Mouse (Mus musculus) ES-Bruce4 (cell line): ENCODE data around the gene Ssbp3. TPM values are rescaled to one million over a fixed set of nuclear protein-coding genes. Genes with fewer than 3 reads are reported as not detected.

ENCODE experiments used
- H3K27ac ChIP-seq: 2 replicates; pipeline ENCODE4 v1.5.1; 2012; ENCODE audit warnings: low read length, inconsistent platforms; ENCODE audit not compliant: insufficient read depth
- H3K27me3 ChIP-seq: 2 replicates; pipeline ENCODE4 v1.6.1; 2012; ENCODE audit warnings: mild to moderate bottlenecking, low read length, inconsistent platforms; ENCODE audit not compliant: control insufficient read depth, poor library complexity, insufficient read depth, severe bottlenecking
- H3K36me3 ChIP-seq: 2 replicates; pipeline ENCODE4 v1.6.1; 2012; ENCODE audit warnings: inconsistent platforms, mild to moderate bottlenecking, low read length, moderate library complexity; ENCODE audit not compliant: control insufficient read depth, poor library complexity, insufficient read depth, severe bottlenecking
- H3K4me1 ChIP-seq: one replicate; pipeline ENCODE4 v1.8.1; 2011; ENCODE audit warnings: low read length; ENCODE audit not compliant: control insufficient read depth, insufficient read depth
- H3K4me3 ChIP-seq: 2 replicates; pipeline ENCODE4 v1.5.1; 2011; ENCODE audit warnings: low read depth, mild to moderate bottlenecking, low read length
- H3K9ac ChIP-seq: 2 replicates; pipeline ENCODE4 v1.6.1; 2012; ENCODE audit warnings: low read depth, mild to moderate bottlenecking, inconsistent platforms; ENCODE audit not compliant: poor library complexity, severe bottlenecking
- H3K9me3 ChIP-seq: replicated peaks from 2 replicates; pipeline ENCODE4 v1.6.1; 2012; ENCODE audit warnings: mild to moderate bottlenecking, low read length, inconsistent platforms; ENCODE audit not compliant: control insufficient read depth, poor library complexity, insufficient read depth, severe bottlenecking
- CTCF ChIP-seq: IDR thresholded peaks from one replicate; pipeline ENCODE4 v1.8.1; 2011; ENCODE audit warnings: low read depth, low read length
- EP300 ChIP-seq: IDR thresholded peaks from 2 replicates; pipeline ENCODE4 v1.6.1; 2011; ENCODE audit warnings: low read depth, low read length; ENCODE audit not compliant: insufficient read depth
- POLR2A ChIP-seq: IDR thresholded peaks from one replicate; pipeline ENCODE4 v1.8.1; 2011; ENCODE audit warnings: low read length; ENCODE audit not compliant: insufficient read depth
- polyA plus RNA-seq: library from polyadenylated mRNA; stranded (reverse); fragments of >200 nt; gene quantifications from 2 replicates; pipeline ENCODE4 v1.2.4, GENCODE M21; 2011; ENCODE audit warnings: low read depth; ENCODE audit not compliant: missing spikeins, insufficient read depth, insufficient read length

The Ssbp3 gene
- polyA plus RNA-seq, 1 experiment = 245 TPM

- no peaks in the 10 kb centered on the region for H3K27me3 ChIP-seq
- H3K4me3 ChIP-seq = no peak overlapping the region
- TF ChIP-seq POLR2A (no peak), CTCF (no peak), EP300 (no peak)
- no peak overlapping the region for H3K9ac ChIP-seq
- H3K27ac ChIP-seq = no peak overlapping the region
- H3K4me1 ChIP-seq = no peaks in the 10 kb centered on the region
- H3K36me3 ChIP-seq = peaks cover 13% of the 10 kb centered on the region
- no peaks in the 10 kb centered on the region for H3K9me3 ChIP-seq
Measured at GRCm38 (mm10) chr4:106924175-106924574, 13.7 kb downstream of the Ssbp3 start.

GRCm38 (mm10) chr4:106924888-106925287 lies 14.4 kb downstream of the Ssbp3 start:
- H3K36me3 ChIP-seq = peaks cover 10% of the 10 kb centered on the region

GRCm38 (mm10) chr4:106926401-106926800 lies 15.9 kb downstream of the Ssbp3 start:
- H3K4me1 ChIP-seq = no peaks in the 10 kb centered on the region
- TF ChIP-seq CTCF = no peak
- no peak for TF ChIP-seq POLR2A
- peaks cover 7% of the 10 kb centered on the region; the same call in 1 of the 2 replicates for H3K36me3 ChIP-seq
- H3K27me3 ChIP-seq = no peaks in the 10 kb centered on the region
- no peak overlapping the region for H3K27ac ChIP-seq
- no peak overlapping the region for H3K4me3 ChIP-seq
- H3K9ac ChIP-seq = no peak overlapping the region
- no peaks in the 10 kb centered on the region for H3K9me3 ChIP-seq

More at GRCm38 (mm10) chr4:106924888-106925287, 14.4 kb downstream of the Ssbp3 start:
- no peak overlapping the region for H3K27ac ChIP-seq
- TF ChIP-seq POLR2A = no peak
- TF ChIP-seq EP300 = no peak
- no peak for TF ChIP-seq CTCF
- no peak overlapping the region for H3K4me3 ChIP-seq
- H3K9ac ChIP-seq = no peak overlapping the region
- H3K4me1 ChIP-seq = no peaks in the 10 kb centered on the region
- H3K9me3 ChIP-seq = no peaks in the 10 kb centered on the region
- H3K27me3 ChIP-seq = no peaks in the 10 kb centered on the region

GRCm38 (mm10) chr4:106927034-106927433 lies 16.5 kb downstream of the Ssbp3 start:
- H3K9me3 ChIP-seq = no peaks in the 10 kb centered on the region
- no peak overlapping the region for H3K27ac ChIP-seq
- H3K27me3 ChIP-seq = no peaks in the 10 kb centered on the region
- peaks cover 7% of the 10 kb centered on the region; the same call in 1 of the 2 replicates for H3K36me3 ChIP-seq
- H3K4me1 ChIP-seq = no peaks in the 10 kb centered on the region
- TF ChIP-seq POLR2A = no peak
- TF ChIP-seq EP300 = no peak
- no peak for TF ChIP-seq CTCF
- H3K4me3 ChIP-seq = no peak overlapping the region
- no peak overlapping the region for H3K9ac ChIP-seq

- Histone ChIP-seq H3K9ac (no peak overlapping the region), H3K36me3 (no peaks in the 10 kb centered on the region; the same call in 1 of the 2 replicates), H3K4me1 (no peaks in the 10 kb centered on the region), H3K4me3 (no peak overlapping the region), H3K27ac (no peak overlapping the region), H3K27me3 (no peaks in the 10 kb centered on the region), H3K9me3 (no peaks in the 10 kb centered on the region)
- TF ChIP-seq EP300 (no peak), CTCF (no peak)
Measured at GRCm38 (mm10) chr4:106928961-106929360, 18.5 kb downstream of the Ssbp3 start.

- Histone ChIP-seq H3K27me3 (no peaks in the 10 kb centered on the region), H3K4me1 (peaks cover 11% of the 10 kb centered on the region)
Measured at GRCm38 (mm10) chr4:106932583-106932982, 22.1 kb downstream of the Ssbp3 start.

More at GRCm38 (mm10) chr4:106932583-106932982, 22.1 kb downstream of the Ssbp3 start:
- H3K27ac ChIP-seq = no peak overlapping the region
- no peak overlapping the region for H3K4me3 ChIP-seq
- no peaks in the 10 kb centered on the region for H3K9me3 ChIP-seq
- no peaks in the 10 kb centered on the region; the same call in 1 of the 2 replicates for H3K36me3 ChIP-seq
- no peak overlapping the region for H3K9ac ChIP-seq
- TF ChIP-seq CTCF (no peak), POLR2A (no peak), EP300 (no peak)
